Mouse (Mus musculus) hematopoietic stem cell, adult 5-6 weeks (primary cell): ENCODE measurements around the gene Vkorc1l1. TPM values are rescaled to one million over a fixed set of nuclear protein-coding genes. Genes with fewer than 3 reads are reported as not detected.
"Not testable (repeated sequence)": the region's sequence is repeated elsewhere in the genome, so short reads cannot be mapped to it uniquely, and the experiment has no call there.

ENCODE experiments used
- ATAC-seq, 2 experiments: fragments of 125-278 bp in 1 of 2; replicated peaks in 1 of 2; 2 replicates each; pipeline ENCODE4 v1.8.0; 2016 to 2017; ENCODE audit warnings: inconsistent platforms in 2 of 2, mild to moderate bottlenecking in 2 of 2, moderate number of reproducible peaks in 2 of 2, low read depth in 1 of 2, moderate TSS enrichment in 1 of 2; ENCODE audit not compliant: low FRiP score in 2 of 2, poor library complexity in 2 of 2, severe bottlenecking in 2 of 2, insufficient read depth in 1 of 2, low TSS enrichment in 1 of 2
- total RNA-seq: library from RNA; stranded (forward); fragments of 172-1452, 232-1000 nt; gene quantifications from 2 replicates; pipeline ENCODE4 v1.2.3, GENCODE M21; 2017

Vkorc1l1 gene
- 29.8 and 31.8 TPM in 2 replicates for total RNA-seq

GRCm38 (mm10) chr5:129941495-129942045 lies at the start of gene Vkorc1l1:
Gene Vkorc1l1 (plus strand): TSS chr5:129941970.
- ATAC-seq: peak; percentile 95

- peak; percentile 100 for ATAC-seq
Measured at GRCm38 (mm10) chr5:129895198-129896088, 46.3 kb upstream of the Vkorc1l1 start, which contains the start of gene Zbed5. Gene Zbed5 (plus strand): TSS chr5:129895723.

- no peak for ATAC-seq
Measured at GRCm38 (mm10) chr5:129898449-129898848, 43.3 kb upstream of the Vkorc1l1 start, which contains the start of gene Phkg1. Gene Phkg1 (minus strand): TSS chr5:129898549.

DNA sequence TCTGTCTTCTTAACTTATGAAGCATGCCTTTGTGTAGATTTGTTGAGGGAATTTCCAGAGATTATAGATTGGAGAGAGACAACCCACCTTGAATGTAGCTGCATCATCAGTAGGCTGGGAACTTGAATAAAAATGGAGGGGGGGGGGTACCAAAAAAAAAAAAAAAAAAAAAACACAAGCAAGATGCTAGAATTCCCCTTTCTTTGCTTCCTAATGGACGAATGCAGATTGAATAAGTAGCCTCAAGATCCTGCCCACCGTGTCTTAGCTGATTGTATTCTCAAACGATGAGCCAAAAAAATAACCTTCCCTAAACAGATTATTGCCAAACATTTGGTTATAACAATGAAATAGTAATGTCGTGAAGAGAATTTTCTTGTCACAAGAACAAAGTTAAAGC lies 34.0 kb upstream of the Vkorc1l1 start:
- ATAC-seq: no peak

GRCm38 (mm10) chr5:129908242-129908965 lies 33.4 kb upstream of the Vkorc1l1 start, which contains the start of gene Nupr1l:
Gene Nupr1l (plus strand): TSS chr5:129908540.
- ATAC-seq: peak; percentile 95 to 97

DNA sequence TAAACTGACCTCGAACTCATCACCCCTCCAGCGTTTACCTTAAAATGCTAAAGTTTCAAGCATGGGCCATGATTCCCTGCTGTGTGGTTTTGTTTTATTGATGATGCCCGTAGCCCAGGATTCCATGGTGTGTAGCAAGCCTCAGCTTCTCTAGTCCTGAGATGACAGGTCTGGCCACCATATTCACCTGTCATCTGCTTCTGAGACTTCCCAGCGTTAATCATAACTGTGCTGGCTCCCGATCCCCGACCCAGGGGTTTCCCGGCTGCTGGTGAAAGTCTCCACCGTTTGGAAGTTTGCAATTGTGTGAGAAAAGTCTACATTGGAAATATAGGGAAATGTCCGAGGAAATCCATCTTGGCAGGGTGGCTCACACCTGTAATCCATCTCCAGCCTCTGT lies 32.6 kb upstream of the Vkorc1l1 start:
- ATAC-seq: no peak

DNA sequence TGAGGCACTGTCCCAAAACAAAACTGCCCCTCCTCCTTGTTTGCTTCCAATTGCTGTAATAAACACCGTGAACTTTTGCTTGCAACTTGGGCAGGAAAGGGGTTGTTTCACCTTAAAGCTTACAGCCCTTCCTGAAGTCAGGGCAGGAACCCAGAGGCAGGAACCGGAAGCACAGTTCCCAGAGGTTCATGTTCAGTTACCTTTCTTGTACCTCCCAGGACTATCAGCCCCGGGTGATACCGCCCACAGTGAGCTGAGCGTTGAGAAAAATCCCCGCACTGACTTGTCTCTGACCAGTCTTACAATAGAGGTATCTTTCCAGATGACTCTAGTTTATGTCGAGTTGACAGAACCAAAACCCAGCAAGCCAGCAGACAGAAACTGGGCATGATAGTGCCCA lies 32.2 kb upstream of the Vkorc1l1 start:
- ATAC-seq: no peak

DNA sequence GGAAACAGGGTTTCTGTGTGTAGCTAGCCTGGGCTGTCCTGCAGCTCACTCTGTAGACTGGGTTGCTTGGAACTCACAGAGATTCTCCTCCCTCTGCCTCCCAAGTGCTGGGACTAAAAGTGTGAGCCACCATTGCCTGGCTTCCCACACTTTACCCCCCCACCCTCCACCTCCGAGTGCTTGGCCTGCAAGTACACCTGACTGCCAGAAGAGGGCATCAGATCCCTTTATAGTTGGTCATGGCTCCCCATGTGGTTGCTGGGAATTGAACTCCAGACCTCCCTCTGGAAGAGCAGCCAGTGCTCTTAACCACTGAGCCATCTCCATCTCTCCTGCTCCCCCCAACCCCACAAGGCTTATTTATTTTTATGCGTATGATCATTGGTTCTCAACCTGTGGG lies 27.7 kb upstream of the Vkorc1l1 start:
- peak; percentile 72 to 80; a peak in 3 of 4 replicates for ATAC-seq

- not testable (repeated sequence) for ATAC-seq
Measured at GRCm38 (mm10) chr5:129915491-129915890, 26.3 kb upstream of the Vkorc1l1 start.

DNA sequence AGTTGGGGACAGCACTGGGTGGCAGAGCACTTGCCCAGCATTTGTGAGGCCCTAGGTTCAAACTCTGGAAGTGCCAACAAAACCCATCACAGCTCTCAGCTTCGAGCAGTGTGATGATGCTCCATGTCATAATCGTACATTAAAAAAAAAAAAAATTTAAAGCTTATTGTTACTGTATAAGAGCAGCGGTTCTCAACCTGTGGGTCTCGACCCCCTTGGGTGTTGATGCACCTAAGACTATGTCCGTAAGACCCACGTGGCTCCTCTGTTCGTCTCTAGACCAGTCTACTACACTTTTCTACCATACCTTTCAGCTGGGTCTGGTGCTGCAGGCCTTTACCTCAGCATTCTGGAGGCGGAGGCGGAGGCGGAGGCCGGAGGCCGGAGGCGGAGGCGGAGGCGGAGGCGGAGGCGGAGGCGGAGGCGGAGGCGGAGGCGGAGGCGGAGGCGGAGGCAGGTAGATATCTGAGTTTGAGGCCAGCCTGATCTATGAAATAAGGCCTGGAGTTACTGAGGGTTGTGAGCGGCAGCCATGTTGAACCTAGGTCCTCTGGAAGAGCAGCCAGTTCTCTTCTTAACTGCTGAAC lies 23.6 kb upstream of the Vkorc1l1 start:
- ATAC-seq: no peak

- no peak for ATAC-seq
Measured at GRCm38 (mm10) chr5:129918752-129919151, 23.0 kb upstream of the Vkorc1l1 start.

DNA sequence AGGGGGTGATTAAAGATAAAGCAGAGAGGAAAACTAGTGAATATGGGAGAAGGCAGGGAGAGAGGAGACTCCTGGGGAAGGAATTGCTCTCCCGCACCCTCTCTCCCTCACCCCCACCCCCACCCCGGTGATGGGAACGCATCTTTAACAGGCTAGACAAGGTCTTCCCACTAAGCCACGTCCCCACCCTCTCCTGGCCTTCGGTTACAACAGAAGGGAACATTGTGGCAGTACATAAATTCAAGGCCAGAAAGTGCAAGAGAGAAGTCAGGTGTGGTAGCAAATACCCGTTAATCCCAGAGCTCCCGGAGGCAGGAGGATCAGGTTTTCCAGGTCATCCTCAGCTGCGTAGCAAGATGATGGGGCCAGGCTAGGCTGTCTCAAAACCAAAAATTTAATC lies 22.4 kb upstream of the Vkorc1l1 start:
- ATAC-seq: no peak

DNA sequence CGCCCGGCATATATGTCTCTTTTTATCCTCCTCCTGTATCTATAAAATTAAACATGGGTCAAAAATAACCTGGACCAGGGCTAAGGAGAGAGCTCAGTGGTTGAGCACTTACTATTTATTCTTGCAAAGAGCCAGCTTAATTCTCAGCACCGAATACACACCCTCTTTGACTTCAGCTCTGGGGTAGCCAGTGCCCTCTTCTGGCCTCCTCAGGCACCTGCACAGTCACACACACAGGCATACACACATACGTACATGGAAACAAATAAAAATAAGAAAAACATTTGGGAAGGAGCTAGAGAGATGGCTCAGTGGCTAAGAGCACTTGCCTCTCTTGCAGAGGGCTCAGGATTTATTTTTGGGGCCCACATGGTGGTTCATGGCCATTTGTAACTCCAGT lies 19.8 kb upstream of the Vkorc1l1 start:
- no peak for ATAC-seq

DNA sequence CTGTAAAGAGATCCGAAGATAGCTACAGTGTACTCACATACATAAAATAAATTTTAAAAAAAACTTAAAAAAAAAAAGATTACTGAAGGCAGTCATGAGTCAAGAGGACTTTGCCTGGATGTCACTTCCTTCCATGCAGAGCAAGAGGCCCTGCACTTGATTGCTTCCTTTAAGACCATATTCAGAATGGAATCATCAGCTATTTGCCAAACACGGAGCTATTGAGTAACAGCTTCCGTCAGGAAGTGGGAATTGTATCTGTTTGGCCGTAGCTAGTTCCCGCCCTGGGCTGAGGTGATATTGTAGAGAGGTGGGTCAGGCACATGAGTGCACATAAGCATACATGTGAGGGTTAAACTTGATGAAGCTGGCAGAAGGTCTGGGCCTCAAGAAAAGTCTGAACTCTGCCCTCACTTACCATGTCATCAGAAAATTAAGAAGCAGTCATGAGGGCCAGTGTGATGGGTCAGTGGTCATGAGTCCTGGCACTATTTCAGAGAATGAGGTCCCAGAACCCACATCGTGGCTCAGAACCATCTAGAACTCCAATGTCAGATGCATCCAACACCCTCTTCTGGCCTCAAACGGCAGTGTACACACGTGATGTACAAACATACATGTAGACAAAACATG lies 16.8 kb upstream of the Vkorc1l1 start:
- no peak for ATAC-seq

DNA sequence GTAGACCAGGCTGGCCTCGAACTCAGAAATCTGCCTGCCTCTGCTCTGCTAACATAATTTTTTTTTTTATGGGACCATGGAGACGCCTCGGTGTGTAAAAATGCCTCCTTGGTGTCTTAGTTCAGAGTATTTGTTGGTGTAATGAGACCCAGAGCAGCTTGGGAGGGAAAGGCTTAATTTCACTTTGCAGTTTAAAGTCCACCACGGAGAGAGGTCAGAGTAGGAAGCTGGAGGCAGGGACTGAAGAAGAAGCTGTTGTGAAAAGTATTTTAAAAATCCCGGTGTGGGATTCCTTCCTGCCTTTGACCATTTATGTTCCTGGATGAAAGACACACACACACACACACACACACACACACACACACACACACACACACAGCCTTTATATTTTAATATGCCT lies 15.8 kb upstream of the Vkorc1l1 start:
- no peak for ATAC-seq

GRCm38 (mm10) chr5:129929924-129930855 lies 11.6 kb upstream of the Vkorc1l1 start:
- ATAC-seq: peak in 1 of 2 experiments; percentile 36; a peak in 2 of 4 replicates
